Mouse (Mus musculus) spleen, adult 2 months (tissue): Measurements from ENCODE around the gene Uckl1. TPM values are rescaled to one million over a fixed set of nuclear protein-coding genes. Genes with fewer than 3 reads are reported as not detected.

Experiments used
- DNase-seq, 2 experiments: peaks; one replicate each; pipeline versions ENCODE4 v3.0.0 to v3.0.0-alpha.2; 2012 to 2021; ENCODE audit warnings: low spot score in 2 of 2, low read depth in 1 of 2
- H3K27ac ChIP-seq: fragments of 200-500 bp; 2 replicates; pipeline ENCODE4 v1.5.1; 2012; ENCODE audit warnings: low read length, inconsistent platforms; ENCODE audit not compliant: insufficient read depth
- H3K27me3 ChIP-seq: fragments of 200-500 bp; 2 replicates; pipeline ENCODE4 v1.6.1; 2012; ENCODE audit warnings: mild to moderate bottlenecking, moderate library complexity, low read length, inconsistent platforms; ENCODE audit not compliant: control insufficient read depth, insufficient read depth
- H3K36me3 ChIP-seq: fragments of 200-500 bp; 2 replicates; pipeline ENCODE4 v1.6.1; 2012; ENCODE audit warnings: mild to moderate bottlenecking, low read length, inconsistent platforms; ENCODE audit not compliant: control insufficient read depth, insufficient read depth
- H3K4me1 ChIP-seq: fragments of 200-500 bp; 2 replicates; pipeline ENCODE4 v1.6.1; 2011; ENCODE audit warnings: inconsistent platforms; ENCODE audit not compliant: control insufficient read depth, insufficient read depth, insufficient read length
- H3K4me3 ChIP-seq: fragments of 200-500 bp; 2 replicates; pipeline ENCODE4 v1.5.1; 2011; ENCODE audit warnings: mild to moderate bottlenecking, inconsistent platforms; ENCODE audit not compliant: insufficient read depth, insufficient read length; ENCODE audit errors: extremely low read depth
- CTCF ChIP-seq: fragments of 200-500 bp; IDR thresholded peaks from 2 replicates; pipeline ENCODE4 v1.5.1; 2011; ENCODE audit warnings: mild to moderate bottlenecking, inconsistent platforms; ENCODE audit not compliant: insufficient read depth, insufficient read length, insufficient replicate concordance; ENCODE audit errors: extremely low read depth
- POLR2A ChIP-seq: fragments of 200-500 bp; IDR thresholded peaks from 2 replicates; pipeline ENCODE4 v1.6.1; 2011; ENCODE audit warnings: low read depth, low read length, inconsistent platforms
- WGBS: fragments of 180-500 bp; shearing (Covaris S2); methylation state at CpG from one replicate; pipeline ENCODE4 v1.1.7; 2018; 5-methylcytosine and 5-hydroxymethylcytosine counted together
- polyA plus RNA-seq: library from polyadenylated mRNA; depleted of rRNA; stranded (reverse); fragments of >200 nt; gene quantifications from 2 replicates; pipeline ENCODE4 v1.2.3, GENCODE M21; 2012

The Uckl1 gene
- polyA plus RNA-seq, 1 experiment: 170 TPM

- WGBS: 1% methylated on average over 57 of the region's 57 CpGs
- H3K4me1 ChIP-seq: peaks cover 4% of the 10 kb centered on the region
- DNase-seq: peak; percentile 94 to 95
- H3K27ac ChIP-seq: peak overlapping the region; percentile 83
- H3K4me3 ChIP-seq: peak overlapping the region; percentile 94
- TF ChIP-seq POLR2A: peak; percentile 78
- TF ChIP-seq CTCF: no peak
- H3K27me3 ChIP-seq: no peaks in the 10 kb centered on the region
- no peaks in the 10 kb centered on the region for H3K36me3 ChIP-seq
These were observed 16.4 kb upstream of the Uckl1 start for GRCm38 (mm10) chr2:181600828-181601750.

- no peak overlapping the region for H3K27ac ChIP-seq
- no peak for DNase-seq
- WGBS: 68% methylated on average over 6 of the region's 6 CpGs
- H3K36me3 ChIP-seq: no peaks in the 10 kb centered on the region
- no peak for TF ChIP-seq POLR2A
- TF ChIP-seq CTCF: no peak
- H3K4me3 ChIP-seq: peak overlapping the region; percentile 70; the same call in 1 of the 2 replicates
- H3K4me1 ChIP-seq: peaks cover 4% of the 10 kb centered on the region
- H3K27me3 ChIP-seq: no peaks in the 10 kb centered on the region
These were observed 15.6 kb upstream of the Uckl1 start for GRCm38 (mm10) chr2:181600226-181600758.

- Histone ChIP-seq H3K4me1 (peaks cover 4% of the 10 kb centered on the region), H3K4me3 (peak within 1 kb of the TSS; percentile 80), H3K27ac (peak within 1 kb of the TSS; percentile 92), H3K27me3 (no peaks in the 10 kb centered on the region), H3K36me3 (no peaks in the 10 kb centered on the region)
- under 1% methylated on average over 71 of the region's 71 CpGs for whole genome bisulfite sequencing
- TF ChIP-seq POLR2A (no peak), CTCF (no peak)
- DNase-seq: peak in 1 of 2 experiments; percentile 65
These were observed 14.0 kb upstream of the Uckl1 start, which contains the start of gene Samd10 for GRCm38 (mm10) chr2:181598454-181599351. Gene Samd10, minus strand, starts transcription at chr2:181599212.

- TF ChIP-seq POLR2A (no peak), CTCF (no peak)
- Histone ChIP-seq H3K27ac (no peak overlapping the region), H3K4me1 (peaks cover 10% of the 10 kb centered on the region), H3K4me3 (no peak overlapping the region), H3K27me3 (no peaks in the 10 kb centered on the region), H3K36me3 (no peaks in the 10 kb centered on the region)
- WGBS: 77% methylated on average over 7 of the region's 7 CpGs
- DNase-seq: no peak
These were observed 12.8 kb upstream of the Uckl1 start for GRCm38 (mm10) chr2:181597378-181598061.

- no peak for TF ChIP-seq CTCF
- no peak for TF ChIP-seq POLR2A
- Histone ChIP-seq H3K27ac (no peak overlapping the region), H3K36me3 (no peaks in the 10 kb centered on the region), H3K4me3 (no peak overlapping the region), H3K4me1 (peaks cover 12% of the 10 kb centered on the region), H3K27me3 (no peaks in the 10 kb centered on the region)
- no peak for DNase-seq
- WGBS: 88% methylated on average over 6 of the region's 6 CpGs
These were observed 11.7 kb upstream of the Uckl1 start for GRCm38 (mm10) chr2:181596221-181596960.
